Mouse (Mus musculus): ENCODE measurements around the gene Pdcd4.

DNA sequence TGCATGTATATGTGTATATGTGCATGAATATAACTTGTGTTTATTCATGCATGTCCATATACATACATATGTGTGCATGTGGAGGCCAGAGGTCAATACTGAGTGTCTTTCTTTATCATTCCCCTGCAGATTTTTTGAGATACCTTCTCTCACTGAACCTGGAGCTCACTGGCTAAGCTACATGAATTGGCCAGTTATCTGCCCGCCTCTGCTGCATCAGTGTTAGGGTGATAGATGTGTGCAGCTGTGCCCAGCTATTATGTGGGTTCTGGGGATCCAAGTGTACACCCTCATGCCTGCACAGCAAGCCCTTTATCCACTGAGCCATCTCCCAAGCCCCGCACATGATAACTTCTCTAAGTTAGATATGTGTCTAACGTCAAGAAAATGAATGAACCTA lies 4.2 kb upstream of the Pdcd4 start:
- TF ChIP-seq CTCF (IDR thresholded peaks at IDR 0.05; ENCODE audit: low read depth) (no peak), EP300 (optimal IDR thresholded peaks at IDR 0.05) (no peak)
